Mouse (Mus musculus) limb, embryonic 12.5 days (tissue): ENCODE measurements at regions not wholly inside any gene's neighbourhood (a gene's known extent, or its start where the extent isn't known, plus 50 kb on each side); places are given as distances from the start of the nearest gene placed in this dataset.
A peak's percentile ranks its signal among the peaks of the same experiment; 100 is the strongest.

ENCODE experiments used
- ATAC-seq: fragments of 200-750 bp; cut with Nextera tagmentation; 2 replicates; pipeline ENCODE4 v1.8.0; 2017; ENCODE audit warnings: low read depth, moderate TSS enrichment; ENCODE audit not compliant: insufficient number of reproducible peaks, insufficient read depth, low FRiP score, low TSS enrichment
- H3K27ac ChIP-seq: fragments of 300-500 bp; sonication (generic); 2 replicates; pipeline ENCODE4 v1.5.1; 2016; ENCODE audit warnings: mild to moderate bottlenecking, moderate library complexity
- H3K27me3 ChIP-seq: fragments of 300-500 bp; sonication (generic); 2 replicates; pipeline ENCODE4 v1.6.1; 2016; ENCODE audit warnings: mild to moderate bottlenecking, moderate library complexity
- H3K36me3 ChIP-seq: fragments of 300-500 bp; sonication (generic); 2 replicates; pipeline ENCODE4 v1.6.1; 2016; ENCODE audit warnings: mild to moderate bottlenecking, moderate library complexity
- H3K4me1 ChIP-seq: fragments of 300-500 bp; sonication (generic); replicated peaks from 2 replicates; pipeline ENCODE4 v1.6.1; 2016
- H3K4me2 ChIP-seq: fragments of 300-500 bp; sonication (generic); 2 replicates; pipeline ENCODE4 v1.6.1; 2016; ENCODE audit warnings: mild to moderate bottlenecking, moderate library complexity
- H3K4me3 ChIP-seq: fragments of 300-500 bp; sonication (generic); replicated peaks from 2 replicates; pipeline ENCODE4 v1.5.1; 2016; ENCODE audit warnings: mild to moderate bottlenecking
- H3K9ac ChIP-seq: fragments of 300-500 bp; sonication (generic); replicated peaks from 2 replicates; pipeline ENCODE4 v1.6.1; 2016; ENCODE audit warnings: mild to moderate bottlenecking, moderate library complexity
- H3K9me3 ChIP-seq: fragments of 300-500 bp; sonication (generic); 2 replicates; pipeline ENCODE4 v1.6.1; 2016; ENCODE audit warnings: mild to moderate bottlenecking, moderate library complexity
- WGBS: fragments of 180-500 bp; shearing (Covaris S2); methylation state at CpG from one replicate; pipeline ENCODE4 v1.1.7; 2016; 5-methylcytosine and 5-hydroxymethylcytosine counted together
- microRNA counts: library from miRNA; unstranded; fragments of <30 nt; microRNA quantifications from one replicate; lab custom pipeline; 2017
- microRNA-seq: library from miRNA; unstranded; fragments of <30 nt; microRNA quantifications from one replicate; pipeline ENCODE4, GENCODE M21; 2017

- Histone ChIP-seq H3K36me3 (no peaks in the 10 kb centered on the region), H3K27me3 (no peaks in the 10 kb centered on the region), H3K9ac (no peak overlapping the region), H3K27ac (no peak overlapping the region), H3K4me2 (no peak overlapping the region), H3K4me1 (no peaks in the 10 kb centered on the region), H3K4me3 (no peak overlapping the region), H3K9me3 (no peaks in the 10 kb centered on the region)
- ATAC-seq = no peak
- 65% methylated on average over 5 of the region's 5 CpGs for WGBS
Measured at GRCm38 (mm10) chr1:137033679-137034078, 73.4 kb upstream of the Nr5a2 start.

- Histone ChIP-seq H3K36me3 (no peaks in the 10 kb centered on the region), H3K4me3 (no peak overlapping the region), H3K4me1 (no peaks in the 10 kb centered on the region), H3K27me3 (no peaks in the 10 kb centered on the region), H3K9ac (no peak overlapping the region), H3K4me2 (no peak overlapping the region), H3K27ac (no peak overlapping the region), H3K9me3 (no peaks in the 10 kb centered on the region; the same call in 1 of the 2 replicates)
- no peak for ATAC-seq
- 90% methylated on average over 6 of the region's 6 CpGs for WGBS
Measured at GRCm38 (mm10) chr1:137023706-137024105, 63.5 kb upstream of the Nr5a2 start.

- no peak overlapping the region for H3K9ac ChIP-seq
- WGBS = 76% methylated on average over 1 of the region's 1 CpGs
- no peak for ATAC-seq
- no peak overlapping the region for H3K27ac ChIP-seq
- H3K9me3 ChIP-seq = no peaks in the 10 kb centered on the region
- H3K4me2 ChIP-seq = no peak overlapping the region
- H3K27me3 ChIP-seq = no peaks in the 10 kb centered on the region
- H3K4me1 ChIP-seq = no peaks in the 10 kb centered on the region
- no peaks in the 10 kb centered on the region for H3K36me3 ChIP-seq
- H3K4me3 ChIP-seq = no peak overlapping the region
Measured at GRCm38 (mm10) chr1:137020528-137020927, 60.3 kb upstream of the Nr5a2 start.

- no peak overlapping the region for H3K27ac ChIP-seq
- H3K9me3 ChIP-seq = no peaks in the 10 kb centered on the region
- 72% methylated on average over 5 of the region's 5 CpGs for WGBS
- ATAC-seq = no peak
- no peak overlapping the region for H3K4me2 ChIP-seq
- no peak overlapping the region for H3K4me3 ChIP-seq
- H3K4me1 ChIP-seq = no peaks in the 10 kb centered on the region
- H3K9ac ChIP-seq = no peak overlapping the region
- no peaks in the 10 kb centered on the region for H3K36me3 ChIP-seq
- H3K27me3 ChIP-seq = no peaks in the 10 kb centered on the region
Measured at GRCm38 (mm10) chr1:137017642-137018041, 57.4 kb upstream of the Nr5a2 start.

- WGBS = 58% methylated on average over 9 of the region's 9 CpGs
- ATAC-seq = no peak
- no peak overlapping the region for H3K4me3 ChIP-seq
Measured at GRCm38 (mm10) chr1:137010240-137010926, 50.1 kb upstream of the Nr5a2 start.

More at GRCm38 (mm10) chr1:137010240-137010926, 50.1 kb upstream of the Nr5a2 start:
- no peaks in the 10 kb centered on the region for H3K36me3 ChIP-seq
- H3K4me1 ChIP-seq = peaks cover 5% of the 10 kb centered on the region; the same call in 1 of the 2 replicates
- no peak overlapping the region for H3K4me2 ChIP-seq
- no peaks in the 10 kb centered on the region for H3K27me3 ChIP-seq
- H3K27ac ChIP-seq = no peak overlapping the region
- no peaks in the 10 kb centered on the region for H3K9me3 ChIP-seq
- H3K9ac ChIP-seq = no peak overlapping the region

MicroRNAs in the stretch of these regions (microRNA counts, 519-probe panel; counts per million panel counts)
- microRNA mmu-miR-181a (lab: Ali Mortazavi, UCI) (8,114 counts per million, percentile 91 among the panel's probes with 10 or more counts), microRNA mmu-miR-181b+mmu-miR-181d (lab: Ali Mortazavi, UCI) (2,208 counts per million, percentile 7 among the panel's probes with 10 or more counts)

Small RNAs in the stretch of these regions (microRNA-seq; reads per million reads assigned to microRNA genes)
- gene Mir181a-1 = 2,253 reads per million, percentile 83 among the genes with 10 or more reads in this experiment
- gene Mir181b-1 = 41.6 reads per million, percentile 41 among the genes with 10 or more reads in this experiment
